Mouse (Mus musculus) intestine, embryonic 16.5 days (tissue): ENCODE measurements around the gene Smap2. TPM values are rescaled to one million over a fixed set of nuclear protein-coding genes. Genes with fewer than 3 reads are reported as not detected.

Source experiments
- ATAC-seq: fragments of 200-750 bp; cut with Nextera tagmentation; 2 replicates; pipeline ENCODE4 v1.8.0; 2017; ENCODE audit warnings: moderate TSS enrichment, moderate library complexity
- H3K27ac ChIP-seq: fragments of 300-500 bp; sonication (generic); 2 replicates; pipeline ENCODE4 v1.5.1; 2014; ENCODE audit warnings: mild to moderate bottlenecking, low read length
- H3K27me3 ChIP-seq: fragments of 300-500 bp; sonication (generic); replicated peaks from 2 replicates; pipeline ENCODE4 v1.6.1; 2014; ENCODE audit warnings: low read length, control low read depth, mixed read lengths; ENCODE audit not compliant: control insufficient read depth, insufficient read depth
- H3K36me3 ChIP-seq: fragments of 300-500 bp; sonication (generic); 2 replicates; pipeline ENCODE4 v1.6.1; 2014; ENCODE audit warnings: low read length, control low read depth; ENCODE audit not compliant: control insufficient read depth, insufficient read depth
- H3K4me1 ChIP-seq: fragments of 300-500 bp; sonication (generic); 2 replicates; pipeline ENCODE4 v1.6.1; 2014; ENCODE audit warnings: low read length, control low read depth, mixed read lengths; ENCODE audit not compliant: control insufficient read depth, insufficient read depth
- H3K4me2 ChIP-seq: fragments of 300-500 bp; sonication (generic); 2 replicates; pipeline ENCODE4 v1.6.1; 2014; ENCODE audit warnings: low read depth, low read length, control low read depth
- H3K4me3 ChIP-seq: fragments of 300-500 bp; sonication (generic); 2 replicates; pipeline ENCODE4 v1.5.1; 2014; ENCODE audit warnings: mild to moderate bottlenecking, low read length
- H3K9ac ChIP-seq: fragments of 300-500 bp; sonication (generic); 2 replicates; pipeline ENCODE4 v1.6.1; 2014; ENCODE audit warnings: low read depth, low read length
- H3K9me3 ChIP-seq: fragments of 300-500 bp; sonication (generic); 2 replicates; pipeline ENCODE4 v1.6.1; 2016; ENCODE audit warnings: low read length, control low read depth; ENCODE audit not compliant: control insufficient read depth
- WGBS: fragments of 180-500 bp; shearing (Covaris S2); extraction: QIAGEN DNeasy Blood & Tissue Kit; methylation state at CpG from one replicate; pipeline ENCODE4 v1.1.7; 2014; 5-methylcytosine and 5-hydroxymethylcytosine counted together
- polyA plus RNA-seq: library from polyadenylated mRNA; unstranded; fragments of >200 nt; fragmentation: Nextera tagmentation; extraction: Ambion mirVana; gene quantifications from 2 replicates; pipeline ENCODE4 v1.2.1, GENCODE M21; 2015

Smap2 gene
- polyA plus RNA-seq, 1 experiment from 2014 or later, result 12.2 TPM

- Histone ChIP-seq H3K36me3 (0 out of 2 replicates have a peak, but pooled peaks cover 6% of the 10 kb centered on the region), H3K4me2 (no peak overlapping the region), H3K4me1 (no peaks in the 10 kb centered on the region), H3K27ac (no peak overlapping the region), H3K27me3 (no peaks in the 10 kb centered on the region), H3K9ac (no peak overlapping the region), H3K4me3 (no peak overlapping the region), H3K9me3 (no peaks in the 10 kb centered on the region)
- ATAC-seq, result no peak
- WGBS, result 83% methylated on average over 5 of the region's 5 CpGs
These were observed 47.5 kb downstream of the Smap2 start for GRCm38 (mm10) chr4:120969382-120970146.

GRCm38 (mm10) chr4:120968486-120968885, 48.6 kb downstream of the Smap2 start:
- Histone ChIP-seq H3K36me3 (0 out of 2 replicates have a peak, but pooled peaks cover 6% of the 10 kb centered on the region), H3K4me3 (no peak overlapping the region), H3K9me3 (no peaks in the 10 kb centered on the region), H3K4me2 (no peak overlapping the region), H3K9ac (no peak overlapping the region), H3K27me3 (no peaks in the 10 kb centered on the region), H3K27ac (no peak overlapping the region), H3K4me1 (no peaks in the 10 kb centered on the region)
- no peak for ATAC-seq
- 89% methylated on average over 9 of the region's 9 CpGs for WGBS

GRCm38 (mm10) chr4:120955586-120955985, 61.5 kb downstream of the Smap2 start:
- 0 out of 2 replicates have a peak, but pooled peaks cover 2% of the 10 kb centered on the region for H3K4me1 ChIP-seq
- H3K4me3 ChIP-seq, result no peak overlapping the region
- no peak overlapping the region for H3K4me2 ChIP-seq
- H3K27ac ChIP-seq, result no peak overlapping the region
- ATAC-seq, result no peak
- H3K27me3 ChIP-seq, result no peaks in the 10 kb centered on the region
- no peaks in the 10 kb centered on the region for H3K9me3 ChIP-seq
- H3K9ac ChIP-seq, result no peak overlapping the region
- WGBS, result 93% methylated on average over 1 of the region's 1 CpGs
- H3K36me3 ChIP-seq, result no peaks in the 10 kb centered on the region

GRCm38 (mm10) chr4:120953667-120954066, 63.4 kb downstream of the Smap2 start:
- 0 out of 2 replicates have a peak, but pooled peaks cover 3% of the 10 kb centered on the region for H3K4me1 ChIP-seq
- no peaks in the 10 kb centered on the region for H3K36me3 ChIP-seq
- H3K4me2 ChIP-seq, result no peak overlapping the region
- no peak for ATAC-seq
- no peak overlapping the region for H3K4me3 ChIP-seq
- no peak overlapping the region for H3K9ac ChIP-seq
- H3K9me3 ChIP-seq, result no peaks in the 10 kb centered on the region
- 86% methylated on average over 1 of the region's 1 CpGs for WGBS
- no peaks in the 10 kb centered on the region for H3K27me3 ChIP-seq
- H3K27ac ChIP-seq, result no peak overlapping the region

GRCm38 (mm10) chr4:120953038-120953437, 64.0 kb downstream of the Smap2 start:
- H3K4me1 ChIP-seq, result 0 out of 2 replicates have a peak, but pooled peaks cover 3% of the 10 kb centered on the region
- no peak overlapping the region for H3K9ac ChIP-seq
- H3K4me3 ChIP-seq, result no peak overlapping the region
- H3K27ac ChIP-seq, result no peak overlapping the region
- no peaks in the 10 kb centered on the region for H3K27me3 ChIP-seq
- no peak for ATAC-seq
- no peak overlapping the region for H3K4me2 ChIP-seq
- 76% methylated on average over 4 of the region's 4 CpGs for WGBS
- no peaks in the 10 kb centered on the region for H3K36me3 ChIP-seq
- no peaks in the 10 kb centered on the region for H3K9me3 ChIP-seq

- peak overlapping the region; percentile 82 for H3K27ac ChIP-seq
- no peaks in the 10 kb centered on the region for H3K27me3 ChIP-seq
- H3K9ac ChIP-seq, result peak overlapping the region; percentile 88
- H3K36me3 ChIP-seq, result no peaks in the 10 kb centered on the region
- 38% methylated on average over 6 of the region's 6 CpGs for WGBS
- no peaks in the 10 kb centered on the region for H3K9me3 ChIP-seq
- H3K4me1 ChIP-seq, result 0 out of 2 replicates have a peak, but pooled peaks cover 3% of the 10 kb centered on the region
- H3K4me2 ChIP-seq, result peak overlapping the region; percentile 46
- peak overlapping the region; percentile 81 for H3K4me3 ChIP-seq
- no peak for ATAC-seq
These were observed 64.9 kb downstream of the Smap2 start for GRCm38 (mm10) chr4:120952163-120952562.

- H3K27ac ChIP-seq, result peak within 1 kb of the TSS; percentile 82
- ATAC-seq, result peak; percentile 99
- H3K27me3 ChIP-seq, result no peaks in the 10 kb centered on the region
- H3K4me1 ChIP-seq, result 0 out of 2 replicates have a peak, but pooled peaks cover 3% of the 10 kb centered on the region
- no peaks in the 10 kb centered on the region for H3K36me3 ChIP-seq
- peak within 1 kb of the TSS; percentile 88 for H3K9ac ChIP-seq
- peak within 1 kb of the TSS; percentile 71 for H3K4me2 ChIP-seq
- H3K4me3 ChIP-seq, result peak within 1 kb of the TSS; percentile 81
- H3K9me3 ChIP-seq, result no peaks in the 10 kb centered on the region
- WGBS, result 0% methylated on average over 48 of the region's 60 CpGs
These were observed 65.5 kb downstream of the Smap2 start, which contains the start of gene Zfp69 for GRCm38 (mm10) chr4:120951428-120951973. Gene Zfp69, minus strand, starts transcription at chr4:120951699.

GRCm38 (mm10) chr4:120950763-120951427, 66.2 kb downstream of the Smap2 start:
- WGBS, result 4% methylated on average over 20 of the region's 20 CpGs
- peak; percentile 17; the same call in 1 of the 2 replicates for ATAC-seq

GRCm38 (mm10) chr4:120948938-120949337, 68.1 kb downstream of the Smap2 start:
- no peaks in the 10 kb centered on the region for H3K36me3 ChIP-seq
- ATAC-seq, result no peak
- no peak overlapping the region for H3K4me2 ChIP-seq
- 0 out of 2 replicates have a peak overlapping the region, but pooled peaks have one; percentile 8 for H3K27ac ChIP-seq
- WGBS, result 67% methylated on average over 3 of the region's 3 CpGs
- H3K4me3 ChIP-seq, result no peak overlapping the region
- no peak overlapping the region for H3K9ac ChIP-seq
- 0 out of 2 replicates have a peak, but pooled peaks cover 3% of the 10 kb centered on the region for H3K4me1 ChIP-seq
- no peaks in the 10 kb centered on the region for H3K9me3 ChIP-seq
- no peaks in the 10 kb centered on the region for H3K27me3 ChIP-seq

More at GRCm38 (mm10) chr4:120950763-120951427, 66.2 kb downstream of the Smap2 start:
- H3K27ac ChIP-seq, result peak overlapping the region; percentile 82; the same call in 1 of the 2 replicates
- no peaks in the 10 kb centered on the region for H3K36me3 ChIP-seq
- no peaks in the 10 kb centered on the region for H3K27me3 ChIP-seq
- H3K4me3 ChIP-seq, result peak overlapping the region; percentile 81
- H3K4me1 ChIP-seq, result 0 out of 2 replicates have a peak, but pooled peaks cover 3% of the 10 kb centered on the region
- H3K9ac ChIP-seq, result peak overlapping the region; percentile 88
- H3K4me2 ChIP-seq, result peak overlapping the region; percentile 71
- no peaks in the 10 kb centered on the region for H3K9me3 ChIP-seq
